Mouse (Mus musculus): ENCODE data around the gene Srsx.
"Not testable (repeated sequence)": the region's sequence is repeated elsewhere in the genome, so short reads cannot be mapped to it uniquely, and the experiment has no call there.

The Srsx gene

GRCm38 (mm10) chrX:123222381-123222780 is at the start of gene Srsx:
Gene Srsx, minus strand, starts transcription at chrX:123222481.
- not testable (repeated sequence) for DNase-seq

GRCm38 (mm10) chrX:123246807-123247206 is 24.5 kb upstream of the Srsx start, which contains the start of gene Gm17577:
Gene Gm17577, minus strand, starts transcription at chrX:123246907.
- DNase-seq = not testable (repeated sequence)

All from spleen, adult 18-20 months (tissue).